Mouse (Mus musculus) heart, adult 2 months (tissue): ENCODE results near the gene Rpl3. TPM values are rescaled to one million over a fixed set of nuclear protein-coding genes. Genes with fewer than 3 reads are reported as not detected.

Experiments
- DNase-seq, 2 experiments: peaks; one replicate each; pipeline ENCODE4 v3.0.0; 2021
- H3K27ac ChIP-seq: fragments of 200-600 bp; 2 replicates; pipeline ENCODE4 v1.8.1; 2022
- H3K27me3 ChIP-seq: fragments of 200-500 bp; 2 replicates; pipeline ENCODE4 v1.6.1; 2012; ENCODE audit warnings: mild to moderate bottlenecking, low read length, inconsistent platforms, mixed read lengths; ENCODE audit not compliant: control insufficient read depth, insufficient read depth
- H3K36me3 ChIP-seq: fragments of 200-500 bp; 2 replicates; pipeline ENCODE4 v1.6.1; 2012; ENCODE audit warnings: low read length, inconsistent platforms; ENCODE audit not compliant: control insufficient read depth, insufficient read depth
- H3K4me1 ChIP-seq: fragments of 200-500 bp; 2 replicates; pipeline ENCODE4 v1.6.1; 2011; ENCODE audit warnings: low read length; ENCODE audit not compliant: control insufficient read depth, insufficient read depth
- H3K4me3 ChIP-seq: fragments of 200-600 bp; 2 replicates; pipeline ENCODE4 v1.8.1; 2022
- H3K79me2 ChIP-seq: fragments of 200-500 bp; replicated peaks from 2 replicates; pipeline ENCODE4 v1.6.1; 2012; ENCODE audit warnings: mild to moderate bottlenecking, inconsistent platforms, low read length, moderate library complexity, mixed read lengths; ENCODE audit not compliant: control insufficient read depth, insufficient read depth
- H3K9ac ChIP-seq: fragments of 200-500 bp; 2 replicates; pipeline ENCODE4 v1.6.1; 2012; ENCODE audit warnings: low read depth, mild to moderate bottlenecking, control low read depth, inconsistent platforms, low read length, mixed read lengths
- CTCF ChIP-seq: fragments of 200-600 bp; IDR thresholded peaks from 2 replicates; pipeline ENCODE4 v1.8.1; 2022; ENCODE audit warnings: antibody characterized with exemption, mild to moderate bottlenecking, moderate library complexity
- EP300 ChIP-seq: fragments of 200-500 bp; IDR thresholded peaks from 2 replicates; pipeline ENCODE4 v1.6.1; 2011; ENCODE audit warnings: low read depth, low read length, control low read depth; ENCODE audit not compliant: insufficient read depth
- POLR2A ChIP-seq: fragments of 200-500 bp; IDR thresholded peaks from 2 replicates; pipeline ENCODE4 v1.6.1; 2011; ENCODE audit warnings: mild to moderate bottlenecking, low read depth, low read length, control low read depth; ENCODE audit not compliant: insufficient read depth
- WGBS: fragments of 180-500 bp; shearing (Covaris S2); methylation state at CpG from one replicate; pipeline ENCODE4 v1.1.7; 2018; 5-methylcytosine and 5-hydroxymethylcytosine counted together
- intact Hi-C: fragments of 180-260 bp; cut with DNase I; formaldehyde crosslinking; loops from one replicate; pipeline ENCODE4 v1.15.1; 2025
- polyA plus RNA-seq: library from polyadenylated mRNA; depleted of rRNA; stranded (reverse); fragments of >200 nt; gene quantifications from 2 replicates; pipeline ENCODE4 v1.2.3, GENCODE M21; 2012
- total RNA-seq, 2 experiments: library from RNA; stranded (reverse); gene quantifications; 2 replicates each; pipeline ENCODE4 v1.2.3; 2021

Gene Rpl3
- total and polyA plus RNA-seq, 3 experiments: 137 to 201 (median 150) TPM

GRCm38 (mm10) chr15:80121721-80122325, 30.2 kb upstream of the Rpl3 start:
- H3K9ac ChIP-seq: no peak overlapping the region
- no peak for DNase-seq
- H3K4me3 ChIP-seq: no peak overlapping the region
- H3K27me3 ChIP-seq: no peaks in the 10 kb centered on the region
- H3K79me2 ChIP-seq: no peaks in the 10 kb centered on the region
- no peaks in the 10 kb centered on the region for H3K36me3 ChIP-seq
- no peak overlapping the region for H3K27ac ChIP-seq
- H3K4me1 ChIP-seq: no peaks in the 10 kb centered on the region
- intact Hi-C loops: no loop called here
- 88% methylated on average over 9 of the region's 9 CpGs for WGBS
- no peak for TF ChIP-seq POLR2A
- TF ChIP-seq CTCF: no peak
- no peak for TF ChIP-seq EP300

- H3K4me3 ChIP-seq: no peak overlapping the region
- no peak for DNase-seq
- no peaks in the 10 kb centered on the region for H3K36me3 ChIP-seq
- no peak overlapping the region for H3K9ac ChIP-seq
- TF ChIP-seq POLR2A (no peak), CTCF (no peak), EP300 (no peak)
- H3K27me3 ChIP-seq: no peaks in the 10 kb centered on the region
- intact Hi-C loops: no loop called here
- no peaks in the 10 kb centered on the region for H3K79me2 ChIP-seq
- no peak overlapping the region for H3K27ac ChIP-seq
- 89% methylated on average over 6 of the region's 6 CpGs for WGBS
- no peaks in the 10 kb centered on the region for H3K4me1 ChIP-seq
Measured at GRCm38 (mm10) chr15:80119076-80119475, 27.4 kb upstream of the Rpl3 start.

- 66% methylated on average over 8 of the region's 8 CpGs for WGBS
- TF ChIP-seq CTCF: no peak
- no peak for TF ChIP-seq POLR2A
- TF ChIP-seq EP300: no peak
- H3K79me2 ChIP-seq: no peaks in the 10 kb centered on the region
- no peak for DNase-seq
- H3K27ac ChIP-seq: no peak overlapping the region
- H3K4me1 ChIP-seq: no peaks in the 10 kb centered on the region
- H3K36me3 ChIP-seq: no peaks in the 10 kb centered on the region
- no peak overlapping the region for H3K4me3 ChIP-seq
- no peak overlapping the region for H3K9ac ChIP-seq
- no peaks in the 10 kb centered on the region for H3K27me3 ChIP-seq
- intact Hi-C loops: no loop called here
Measured at GRCm38 (mm10) chr15:80117154-80117553, 25.5 kb upstream of the Rpl3 start.

- TF ChIP-seq EP300 (no peak), CTCF (no peak), POLR2A (no peak)
Measured at GRCm38 (mm10) chr15:80115866-80116794, 24.5 kb upstream of the Rpl3 start.

GRCm38 (mm10) chr15:80115256-80115655, 23.6 kb upstream of the Rpl3 start:
- WGBS: 56% methylated on average over 5 of the region's 5 CpGs
- DNase-seq: no peak
- Histone ChIP-seq H3K27ac (no peak overlapping the region), H3K9ac (no peak overlapping the region), H3K4me1 (no peaks in the 10 kb centered on the region), H3K79me2 (no peaks in the 10 kb centered on the region), H3K36me3 (no peaks in the 10 kb centered on the region), H3K4me3 (no peak overlapping the region), H3K27me3 (no peaks in the 10 kb centered on the region)
- intact Hi-C loops: no loop called here
- TF ChIP-seq EP300: no peak
- TF ChIP-seq CTCF: no peak
- no peak for TF ChIP-seq POLR2A

More at GRCm38 (mm10) chr15:80115866-80116794, 24.5 kb upstream of the Rpl3 start:
- Histone ChIP-seq H3K4me1 (no peaks in the 10 kb centered on the region), H3K27me3 (no peaks in the 10 kb centered on the region), H3K79me2 (no peaks in the 10 kb centered on the region), H3K36me3 (no peaks in the 10 kb centered on the region), H3K27ac (no peak overlapping the region), H3K9ac (no peak overlapping the region), H3K4me3 (no peak overlapping the region)
- WGBS: 66% methylated on average over 13 of the region's 13 CpGs
- no peak for DNase-seq
- intact Hi-C loops: no loop called here

- no peak for DNase-seq
- intact Hi-C loops: no loop called here
- no peaks in the 10 kb centered on the region for H3K27me3 ChIP-seq
- TF ChIP-seq CTCF (no peak), POLR2A (no peak), EP300 (no peak)
- H3K27ac ChIP-seq: no peak overlapping the region
- H3K36me3 ChIP-seq: no peaks in the 10 kb centered on the region
- no peak overlapping the region for H3K9ac ChIP-seq
- 90% methylated on average over 7 of the region's 7 CpGs for WGBS
- no peaks in the 10 kb centered on the region for H3K79me2 ChIP-seq
- no peaks in the 10 kb centered on the region for H3K4me1 ChIP-seq
- no peak overlapping the region for H3K4me3 ChIP-seq
Measured at GRCm38 (mm10) chr15:80114414-80114813, 22.7 kb upstream of the Rpl3 start.
